Mouse (Mus musculus) heart, adult 2 months (tissue): ENCODE measurements around the gene Rabep2.

Source experiments
- CTCF ChIP-seq: fragments of 200-600 bp; IDR thresholded peaks from 2 replicates; pipeline ENCODE4 v1.8.1; 2022; ENCODE audit warnings: antibody characterized with exemption, mild to moderate bottlenecking, moderate library complexity
- EP300 ChIP-seq: fragments of 200-500 bp; IDR thresholded peaks from 2 replicates; pipeline ENCODE4 v1.6.1; 2011; ENCODE audit warnings: low read depth, low read length, control low read depth; ENCODE audit not compliant: insufficient read depth

- no peak for TF ChIP-seq EP300
- no peak for TF ChIP-seq CTCF
Observed at GRCm38 (mm10) chr7:126434726-126435125, 6.2 kb downstream of the Rabep2 start.
